ENCODE assay signal across 26 mouse cellular contexts in the genomic region with DNA sequence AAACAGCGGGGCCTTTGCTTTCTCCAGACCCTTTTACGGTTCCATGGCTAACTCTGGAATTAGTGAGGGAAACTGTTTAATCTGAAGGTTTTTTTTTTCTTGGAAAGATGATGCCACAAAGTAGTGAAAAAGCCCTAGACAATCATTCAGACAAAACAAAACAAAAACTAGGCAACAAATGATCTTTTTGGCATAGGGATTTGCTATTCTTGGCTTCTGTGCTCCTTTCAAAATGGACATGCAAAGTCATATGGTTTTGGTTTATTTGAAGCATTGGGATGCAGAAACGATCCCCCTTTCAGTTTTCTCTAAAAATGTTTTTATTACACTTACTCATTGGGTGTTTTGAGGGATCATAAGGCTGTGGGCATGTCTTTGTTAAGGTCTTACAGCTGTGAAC.
"Had no signal": no experiment of that assay in that cellular context is flagged by ENCODE, and none has a peak within 500 bp of the region (broad histone marks: within the 10 kb centered on the region; RNA-seq: fewer than 3 reads in every experiment).

No protein-coding gene starts in this region.

- H3K9ac ChIP-seq: heart, embryonic 13.5 days; heart, embryonic 15.5 days; hindbrain, embryonic 14.5 days; intestine, embryonic 15.5 days; limb, embryonic 12.5 days; liver, embryonic 13.5 days; liver, embryonic 15.5 days had no signal

- H3K9me3 ChIP-seq: heart, embryonic 13.5 days; heart, embryonic 15.5 days; intestine, embryonic 15.5 days; limb, embryonic 10.5 days; limb, embryonic 12.5 days; liver, embryonic 13.5 days; liver, embryonic 15.5 days had no signal

- DNase-seq: gastrocnemius, postnatal 10 days; gastrocnemius, postnatal 25 days; heart, adult 2 months; heart, postnatal 14 days; heart, postnatal 36 days; kidney, adult 18-20 months; kidney, adult 8-10 months; kidney, postnatal 10 days; kidney, postnatal 25 days; kidney, postnatal 4 days; liver; liver, embryonic 13.5 days had no signal

- H3K4me1 ChIP-seq: heart, embryonic 13.5 days; heart, embryonic 15.5 days; intestine, embryonic 15.5 days; limb, embryonic 10.5 days; limb, embryonic 12.5 days; liver, embryonic 13.5 days; liver, embryonic 15.5 days had no signal

- H3K4me2 ChIP-seq: heart, embryonic 11.5 days; heart, embryonic 13.5 days; heart, embryonic 15.5 days; hindbrain, embryonic 14.5 days; intestine, embryonic 15.5 days; limb, embryonic 12.5 days; liver, embryonic 11.5 days; liver, embryonic 13.5 days; liver, embryonic 15.5 days had no signal

- ATAC-seq: hindbrain, embryonic 16.5 days; inflammation-experienced regulatory T-cells, adult 6 months; intestine, embryonic 15.5 days; intestine, postnatal 0 days had no signal

- H3K27ac ChIP-seq: heart, adult 2 months; heart, embryonic 13.5 days; heart, embryonic 15.5 days; hindbrain, embryonic 14.5 days; intestine, embryonic 15.5 days; layer of hippocampus, adult 2 months; left cerebral cortex, adult 2 months; limb, embryonic 10.5 days; limb, embryonic 12.5 days; liver, embryonic 13.5 days; liver, embryonic 15.5 days had no signal

- H3K27me3 ChIP-seq: heart, embryonic 13.5 days; heart, embryonic 15.5 days; intestine, embryonic 15.5 days; limb, embryonic 12.5 days; liver, embryonic 13.5 days; liver, embryonic 15.5 days had no signal

- H3K36me3 ChIP-seq: heart, embryonic 13.5 days; heart, embryonic 15.5 days; intestine, embryonic 15.5 days; limb, embryonic 10.5 days; limb, embryonic 12.5 days; liver, embryonic 13.5 days; liver, embryonic 15.5 days had no signal

- H3K4me3 ChIP-seq: heart, adult 2 months; heart, embryonic 13.5 days; heart, embryonic 15.5 days; intestine, embryonic 15.5 days; layer of hippocampus, adult 2 months; left cerebral cortex, adult 2 months; limb, embryonic 10.5 days; limb, embryonic 12.5 days; liver, embryonic 13.5 days; liver, embryonic 15.5 days had no signal
